Comparison of ENCODE assay signal across 8 mouse cellular contexts in genomic region chr11:61683907-61684731, GRCm38 (mm10). TPM values are rescaled to one million over a fixed set of nuclear protein-coding genes. Genes with fewer than 3 reads are reported as not detected.
DNase-seq lines count a peak whose midpoint lies in the region; ATAC-seq and TF ChIP-seq lines count a peak whose summit lies in the region.

Fam83g (plus strand) TSS chr11:61684091.

- peak within 1 kb of the TSS; percentile 66; the same call in 1 of the 2 replicates for H3K27ac ChIP-seq in embryonic facial prominence, embryonic 10.5 days (replicated peaks)
- H3K27ac ChIP-seq in heart, embryonic 10.5 days, result peak within 1 kb of the TSS; percentile 78
- H3K27ac ChIP-seq in lung, postnatal 0 days (ENCODE audit: low read length), result peak within 1 kb of the TSS; percentile 32; the same call in 1 of the 2 replicates

- peak within 1 kb of the TSS; percentile 58 for H3K4me3 ChIP-seq in embryonic facial prominence, embryonic 10.5 days
- H3K4me3 ChIP-seq in heart, embryonic 10.5 days, result peak within 1 kb of the TSS; percentile 65
- H3K4me3 ChIP-seq in lung, postnatal 0 days (ENCODE audit: low read depth, low read length), result peak within 1 kb of the TSS; percentile 41

- H3K27me3 ChIP-seq in embryonic facial prominence, embryonic 10.5 days (replicated peaks; ENCODE audit: low read depth, poor library complexity, severe bottlenecking), result peaks cover 55% of the 10 kb centered on the region
- H3K27me3 ChIP-seq in heart, embryonic 10.5 days (ENCODE audit: insufficient read depth, poor library complexity, severe bottlenecking), result peaks cover 34% of the 10 kb centered on the region
- H3K27me3 ChIP-seq in lung, postnatal 0 days (replicated peaks; ENCODE audit: insufficient read depth, low read length), result peaks cover 22% of the 10 kb centered on the region; the same call in 1 of the 2 replicates

- peak; percentile 17 for DNase-seq in MEL-GATA-1-ER (ENCODE audit: extremely low read depth, low read depth)
- DNase-seq in embryonic facial prominence, embryonic 10.5 days (ENCODE audit: low spot score), result peak; percentile 85
- DNase-seq in heart, embryonic 10.5 days (ENCODE audit: low spot score), result peak; percentile 91
- peak; percentile 85 for DNase-seq in kidney, adult 9 months
- DNase-seq in lung, postnatal 0 days (ENCODE audit: low spot score), result peak; percentile 79
- peak; percentile 75 for DNase-seq in retina, embryonic 14.5 days (ENCODE audit: low spot score)
- peak; percentile 80 to 84 for DNase-seq in urinary bladder, postnatal 36 days (ENCODE audit: low spot score in 2 of 2)
- no peak for DNase-seq in left cerebral cortex, adult 8-10 months (ENCODE audit: low spot score in 2 of 2)

- peaks cover 48% of the 10 kb centered on the region for H3K4me1 ChIP-seq in embryonic facial prominence, embryonic 10.5 days
- H3K4me1 ChIP-seq in heart, embryonic 10.5 days, result peaks cover 58% of the 10 kb centered on the region
- peaks cover 9% of the 10 kb centered on the region; the same call in 1 of the 2 replicates for H3K4me1 ChIP-seq in lung, postnatal 0 days (ENCODE audit: insufficient read depth, low read depth, low read length)

- no peaks in the 10 kb centered on the region for H3K36me3 ChIP-seq in embryonic facial prominence, embryonic 10.5 days (replicated peaks)
- H3K36me3 ChIP-seq in heart, embryonic 10.5 days, result no peaks in the 10 kb centered on the region
- H3K36me3 ChIP-seq in lung, postnatal 0 days (ENCODE audit: insufficient read depth, low read length), result no peaks in the 10 kb centered on the region

- TF ChIP-seq EP300 in lung, postnatal 0 days (IDR thresholded peaks at IDR 0.05), result no peak

- 0 out of 2 replicates have a peak, but pooled peaks have one; percentile 8 for TF ChIP-seq CTCF in lung, postnatal 0 days (IDR thresholded peaks at IDR 0.05)

- 0 out of 2 replicates have a peak within 1 kb of the TSS, but pooled peaks have one; percentile 3 for H3K9ac ChIP-seq in lung, postnatal 0 days (replicated peaks; ENCODE audit: low read depth)

- peak within 1 kb of the TSS; percentile 68 for H3K4me2 ChIP-seq in lung, postnatal 0 days (replicated peaks; ENCODE audit: low read depth, low read length)

- peak; percentile 93 for ATAC-seq in lung, postnatal 0 days

- H3K9me3 ChIP-seq in embryonic facial prominence, embryonic 10.5 days, result no peaks in the 10 kb centered on the region
- H3K9me3 ChIP-seq in heart, embryonic 10.5 days, result no peaks in the 10 kb centered on the region
- no peaks in the 10 kb centered on the region for H3K9me3 ChIP-seq in lung, postnatal 0 days (ENCODE audit: low read length)

- under 1% methylated on average over 76 of the region's 76 CpGs for WGBS in embryonic facial prominence, embryonic 10.5 days
- under 1% methylated on average over 76 of the region's 76 CpGs for WGBS in heart, embryonic 10.5 days
- 3% methylated on average over 65 of the region's 76 CpGs for WGBS in lung, postnatal 0 days

RNA-seq across cellular contexts. Expression of gene Fam83g, which starts in this region (rescaled TPM):
- polyA plus RNA-seq in embryonic facial prominence, embryonic 10.5 days (2016; fragmentation: Nextera tagmentation; extraction: Ambion mirVana), result 2.2 and 2.3 TPM in 2 replicates
- polyA plus RNA-seq in heart, embryonic 10.5 days (2016; fragmentation: Nextera tagmentation; extraction: Ambion mirVana), result 3.2 and 3.3 TPM in 2 replicates
- 1.7 and 1.9 TPM in 2 replicates for polyA plus RNA-seq in lung, postnatal 0 days (2015; fragmentation: Nextera tagmentation; extraction: Ambion mirVana)
- under 1 TPM in 2 of 4 experiments, not detected in 2; 0.09 to 0.28 TPM for total RNA-seq in left cerebral cortex, adult 8-10 months (2022)

Comparison
In these comparisons a context has a peak if more than half of its experiments do, and no peak if none do; other contexts are left out.
1. DNase-seq: peak in MEL-GATA-1-ER (single experiment), embryonic facial prominence, embryonic 10.5 days (single experiment), heart, embryonic 10.5 days (single experiment), kidney, adult 9 months (single experiment), lung, postnatal 0 days (single experiment), retina, embryonic 14.5 days (single experiment) and urinary bladder, postnatal 36 days (2 of 2); none in left cerebral cortex, adult 8-10 months (0 of 2).
2. Peak in every context shown above with its lines, with median percentiles within 50 percentile points of each other: H3K27ac ChIP-seq and H3K4me3 ChIP-seq.